Mouse (Mus musculus): Measurements from ENCODE around the gene Cct2.
A peak's percentile ranks its signal among the peaks of the same experiment; 100 is the strongest.
"Not testable (repeated sequence)": the region's sequence is repeated elsewhere in the genome, so short reads cannot be mapped to it uniquely, and the experiment has no call there.

Gene Cct2

GRCm38 (mm10) chr10:117049961-117050597, 13.5 kb downstream of the Cct2 start:
- no peak for DNase-seq (ENCODE audit: low spot score)

- DNase-seq (ENCODE audit: low spot score), result no peak
These were observed 14.4 kb downstream of the Cct2 start for GRCm38 (mm10) chr10:117049253-117049652.

- DNase-seq (ENCODE audit: low spot score), result no peak
These were observed 18.2 kb downstream of the Cct2 start, which contains the start of gene Lrrc10 for GRCm38 (mm10) chr10:117045175-117046056. TSS of gene Lrrc10 (plus strand) at chr10:117045341.

- DNase-seq (ENCODE audit: low spot score), result not testable (repeated sequence)
These were observed 20.0 kb downstream of the Cct2 start for GRCm38 (mm10) chr10:117043497-117044166.

GRCm38 (mm10) chr10:117042295-117042694, 21.3 kb downstream of the Cct2 start:
- no peak for DNase-seq (ENCODE audit: low spot score)

GRCm38 (mm10) chr10:117040355-117040754, 23.3 kb downstream of the Cct2 start:
- DNase-seq (ENCODE audit: low spot score), result no peak

GRCm38 (mm10) chr10:117033785-117034184, 29.8 kb downstream of the Cct2 start:
- DNase-seq (ENCODE audit: low spot score), result peak; percentile 87

GRCm38 (mm10) chr10:117031160-117031559, 32.5 kb downstream of the Cct2 start:
- DNase-seq (ENCODE audit: low spot score), result no peak

GRCm38 (mm10) chr10:117026176-117026575, 37.4 kb downstream of the Cct2 start:
- no peak for DNase-seq (ENCODE audit: low spot score)

- not testable (repeated sequence) for DNase-seq (ENCODE audit: low spot score)
These were observed 37.8 kb downstream of the Cct2 start for GRCm38 (mm10) chr10:117025776-117026175.

- no peak for DNase-seq (ENCODE audit: low spot score)
These were observed 39.9 kb downstream of the Cct2 start for GRCm38 (mm10) chr10:117023693-117024092.

- no peak for DNase-seq (ENCODE audit: low spot score)
These were observed 42.4 kb downstream of the Cct2 start for GRCm38 (mm10) chr10:117021020-117021754.

- no peak for DNase-seq (ENCODE audit: low spot score)
These were observed 45.3 kb downstream of the Cct2 start for GRCm38 (mm10) chr10:117018281-117018840.

- DNase-seq (ENCODE audit: low spot score), result no peak
These were observed 49.0 kb downstream of the Cct2 start for GRCm38 (mm10) chr10:117014565-117014964.

GRCm38 (mm10) chr10:117013689-117014390, 49.8 kb downstream of the Cct2 start:
- no peak for DNase-seq (ENCODE audit: low spot score)

- DNase-seq (ENCODE audit: low spot score), result no peak
These were observed 52.6 kb downstream of the Cct2 start for GRCm38 (mm10) chr10:117011047-117011446.

- DNase-seq (ENCODE audit: low spot score), result no peak
These were observed 53.9 kb downstream of the Cct2 start for GRCm38 (mm10) chr10:117009691-117010090.

- no peak for DNase-seq (ENCODE audit: low spot score)
These were observed 57.7 kb downstream of the Cct2 start for GRCm38 (mm10) chr10:117005707-117006464.

GRCm38 (mm10) chr10:117004695-117005094, 58.9 kb downstream of the Cct2 start:
- DNase-seq (ENCODE audit: low spot score), result no peak
